Mouse (Mus musculus) gastrocnemius, adult 2 months (tissue): ENCODE data around the gene Gm11009. TPM values are rescaled to one million over a fixed set of nuclear protein-coding genes. Genes with fewer than 3 reads are reported as not detected.
"Not testable (repeated sequence)": the region's sequence is repeated elsewhere in the genome, so short reads cannot be mapped to it uniquely, and the experiment has no call there.

ENCODE experiments used
- DNase-seq: peaks from one replicate; pipeline ENCODE4 v3.0.0; 2022
- H3K27ac ChIP-seq: fragments of 200-600 bp; 2 replicates; pipeline ENCODE4 v1.8.1; 2022; ENCODE audit warnings: mild to moderate bottlenecking
- H3K4me3 ChIP-seq: fragments of 200-600 bp; 2 replicates; pipeline ENCODE4 v1.8.1; 2022; ENCODE audit warnings: mild to moderate bottlenecking, moderate library complexity
- intact Hi-C: fragments of 180-260 bp; cut with DNase I; formaldehyde crosslinking; loops from one replicate; pipeline ENCODE4 v1.15.1; 2025
- long read RNA-seq, 2 experiments: library from polyadenylated mRNA; stranded (forward); transcript quantifications; one replicate each; pipeline ENCODE4 v2.0.0; 2021
- total RNA-seq, 2 experiments: library from RNA; stranded (reverse); gene quantifications; 2 replicates each; pipeline ENCODE4 v1.2.3; 2021

The Gm11009 gene
- total RNA-seq: not detected
- long read RNA-seq, experiment 1: 0 reads
- long read RNA-seq, experiment 2: 0 reads

- H3K27ac ChIP-seq, DNase-seq, intact Hi-C loops, H3K4me3 ChIP-seq: not testable (repeated sequence)
Observed at GRCm38 (mm10) chr2:176319394-176319793, at the start of gene Gm11009. Gm11009 (minus strand) TSS chr2:176319494.

Other genes starting within 250 kb of the Gm11009 start
- 1 to 10 TPM; 5.8 to 8.1 TPM for gene Gm2004, start 169.7 kb downstream of the Gm11009 start, total RNA-seq
- 1 to 10 TPM; 1.6 to 4.2 TPM for gene 2210418O10Rik, start 92.9 kb downstream of the Gm11009 start, total RNA-seq
- gene Gm14435, start 104.1 kb upstream of the Gm11009 start, total RNA-seq: 10 to 100 TPM in 1 of 2 experiments, 1 to 10 TPM in 1; 8.3 to 10.6 TPM
- not detected for gene Gm14434, start 167.3 kb upstream of the Gm11009 start, total RNA-seq
- not detected for gene Zfp967, start 201.6 kb upstream of the Gm11009 start, total RNA-seq